Mouse (Mus musculus): ENCODE data around the gene H2-T3.

DNA sequence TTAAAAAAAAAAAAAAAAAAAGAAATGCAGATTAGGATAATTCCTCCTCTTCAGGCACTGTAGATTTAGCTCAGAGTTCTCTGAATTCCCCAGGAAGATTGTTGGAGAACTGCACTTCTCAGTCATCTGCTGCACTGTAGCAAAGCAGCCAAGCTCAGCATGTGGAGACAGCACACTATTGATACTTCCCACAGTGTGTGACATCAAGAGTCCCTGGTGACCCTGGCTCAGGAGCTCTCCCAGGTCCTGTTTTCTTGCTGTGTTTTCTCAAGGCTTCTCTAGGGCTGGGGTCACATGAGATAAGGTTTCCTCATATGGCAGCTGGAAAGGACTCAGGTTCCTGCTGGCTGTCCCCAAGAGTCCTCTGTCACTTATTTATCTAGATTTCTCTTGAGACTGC is 16.8 kb upstream of the H2-T3 start:
- TF ChIP-seq CTCF (IDR thresholded peaks at IDR 0.05; ENCODE audit: borderline replicate concordance, extremely low read depth, insufficient read depth, insufficient read length) (no peak), POLR2A (IDR thresholded peaks at IDR 0.05; ENCODE audit: borderline replicate concordance, extremely low read depth, insufficient read depth, insufficient read length, poor library complexity, severe bottlenecking) (no peak)

All from brain, embryonic 14.5 days (tissue).